Mouse (Mus musculus) limb, embryonic 14.5 days (tissue): ENCODE data around the gene Krt14. TPM values are rescaled to one million over a fixed set of nuclear protein-coding genes. Genes with fewer than 3 reads are reported as not detected.

Source experiments
- ATAC-seq: fragments of 200-750 bp; cut with Nextera tagmentation; 2 replicates; pipeline ENCODE4 v1.8.0; 2017; ENCODE audit warnings: low read depth, moderate number of reproducible peaks, moderate TSS enrichment; ENCODE audit not compliant: low FRiP score
- DNase-seq: peaks from one replicate; pipeline ENCODE4 v3.0.0-alpha.2; 2015; ENCODE audit warnings: low spot score
- H3K27ac ChIP-seq: fragments of 300-500 bp; sonication (generic); replicated peaks from 2 replicates; pipeline ENCODE4 v1.5.1; 2014; ENCODE audit warnings: low read depth, mild to moderate bottlenecking, low read length, moderate library complexity, mixed read lengths
- H3K27me3 ChIP-seq: fragments of 300-500 bp; sonication (generic); 2 replicates; pipeline ENCODE4 v1.6.1; 2014; ENCODE audit warnings: low read length, mixed read lengths; ENCODE audit not compliant: control insufficient read depth, insufficient read depth
- H3K36me3 ChIP-seq: fragments of 300-500 bp; sonication (generic); 2 replicates; pipeline ENCODE4 v1.6.1; 2014; ENCODE audit warnings: mild to moderate bottlenecking, low read length, moderate library complexity, mixed read lengths; ENCODE audit not compliant: control insufficient read depth, insufficient read depth
- H3K4me1 ChIP-seq: fragments of 300-500 bp; sonication (generic); 2 replicates; pipeline ENCODE4 v1.6.1; 2014; ENCODE audit warnings: antibody characterized with exemption, low read length, mixed read lengths; ENCODE audit not compliant: control insufficient read depth, insufficient read depth
- H3K4me2 ChIP-seq: fragments of 300-500 bp; sonication (generic); replicated peaks from 2 replicates; pipeline ENCODE4 v1.6.1; 2014; ENCODE audit warnings: low read depth, mild to moderate bottlenecking, low read length, moderate library complexity; ENCODE audit not compliant: severe bottlenecking
- H3K4me3 ChIP-seq: fragments of 300-500 bp; sonication (generic); replicated peaks from 2 replicates; pipeline ENCODE4 v1.5.1; 2014; ENCODE audit warnings: low read length
- H3K9ac ChIP-seq: fragments of 300-500 bp; sonication (generic); 2 replicates; pipeline ENCODE4 v1.6.1; 2014; ENCODE audit warnings: mild to moderate bottlenecking, low read depth, low read length, moderate library complexity; ENCODE audit not compliant: severe bottlenecking
- H3K9me3 ChIP-seq: fragments of 300-500 bp; sonication (generic); 2 replicates; pipeline ENCODE4 v1.6.1; 2016; ENCODE audit warnings: low read length; ENCODE audit not compliant: control insufficient read depth
- POLR2A ChIP-seq: fragments of 200-500 bp; IDR thresholded peaks from 2 replicates; pipeline ENCODE4 v1.8.0; 2012; ENCODE audit warnings: inconsistent platforms, mild to moderate bottlenecking, moderate library complexity, borderline replicate concordance; ENCODE audit not compliant: insufficient read depth, insufficient read length; ENCODE audit errors: extremely low read depth
- WGBS: fragments of 180-500 bp; shearing (Covaris S2); extraction: QIAGEN DNeasy Blood & Tissue Kit; methylation state at CpG from one replicate; pipeline ENCODE4 v1.1.7; 2014; 5-methylcytosine and 5-hydroxymethylcytosine counted together
- polyA plus RNA-seq, 2 experiments: library from polyadenylated mRNA; depleted of rRNA in 1 of 2; stranded (reverse) in 1 of 2; unstranded in 1 of 2; fragments of >200 nt; fragmentation: Nextera tagmentation in 1 of 2; extraction: Ambion mirVana in 1 of 2; gene quantifications; 2 replicates each; pipeline versions ENCODE4 v1.2.1 to v1.2.3; 2012 to 2014

Gene Krt14
- polyA plus RNA-seq, 2 experiments: 293 to 495 TPM

DNA sequence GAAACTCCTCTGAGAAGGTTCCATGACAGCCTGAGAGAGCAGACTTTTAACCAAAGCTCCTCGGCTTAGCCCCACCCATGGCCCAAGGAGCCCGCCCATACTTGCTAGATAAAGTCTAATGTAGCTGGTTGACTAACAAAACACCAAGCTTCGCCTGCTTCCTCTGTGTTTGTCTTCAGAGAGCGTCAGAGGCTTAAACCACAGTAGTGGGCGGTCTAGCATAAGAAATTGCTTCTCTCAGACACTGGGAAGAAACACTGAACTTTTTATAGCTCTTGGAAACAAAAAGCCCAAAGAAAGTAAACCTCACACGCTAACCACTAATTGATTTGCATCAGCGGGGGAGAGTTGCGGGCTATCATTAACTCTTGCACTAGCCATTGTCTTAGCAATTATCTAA lies 14.4 kb upstream of the Krt14 start:
- Histone ChIP-seq H3K4me1 (no peaks in the 10 kb centered on the region), H3K36me3 (no peaks in the 10 kb centered on the region), H3K9ac (no peak overlapping the region), H3K27ac (no peak overlapping the region), H3K4me2 (no peak overlapping the region), H3K4me3 (no peak overlapping the region), H3K9me3 (peaks cover 5% of the 10 kb centered on the region), H3K27me3 (no peaks in the 10 kb centered on the region)
- 68% methylated on average over 8 of the region's 8 CpGs for WGBS
- DNase-seq (no peak), ATAC-seq (no peak)
- no peak for TF ChIP-seq POLR2A

DNA sequence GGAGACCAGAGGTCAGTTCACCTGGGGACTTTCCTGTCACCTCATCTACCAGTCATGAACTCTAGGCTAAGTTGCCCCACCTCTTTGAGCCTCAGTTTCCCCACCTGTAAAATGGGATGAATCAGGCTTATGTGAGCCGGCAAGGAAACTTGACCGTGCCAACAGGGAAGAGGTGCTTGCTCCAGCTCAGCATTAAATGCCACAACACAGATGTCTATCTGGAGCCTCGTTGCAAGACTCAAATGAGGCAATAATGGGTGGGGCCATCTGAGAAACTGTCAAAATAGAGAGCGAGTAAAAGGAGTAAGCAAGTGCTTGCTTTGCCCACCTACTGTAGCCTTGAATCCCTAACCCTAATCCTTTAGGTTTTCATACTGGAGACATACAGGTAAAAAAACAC lies 12.0 kb upstream of the Krt14 start:
- ATAC-seq (no peak), DNase-seq (no peak)
- no peaks in the 10 kb centered on the region for H3K27me3 ChIP-seq
- no peak overlapping the region for H3K27ac ChIP-seq
- TF ChIP-seq POLR2A: no peak
- no peaks in the 10 kb centered on the region for H3K9me3 ChIP-seq
- H3K36me3 ChIP-seq: no peaks in the 10 kb centered on the region
- no peak overlapping the region for H3K9ac ChIP-seq
- no peak overlapping the region for H3K4me2 ChIP-seq
- no peaks in the 10 kb centered on the region for H3K4me1 ChIP-seq
- 89% methylated on average over 4 of the region's 4 CpGs for WGBS
- no peak overlapping the region for H3K4me3 ChIP-seq

- H3K27ac ChIP-seq: no peak overlapping the region
- DNase-seq (peak; percentile 25), ATAC-seq (no peak)
- no peaks in the 10 kb centered on the region for H3K36me3 ChIP-seq
- no peak overlapping the region for H3K4me2 ChIP-seq
- no peaks in the 10 kb centered on the region for H3K9me3 ChIP-seq
- TF ChIP-seq POLR2A: no peak
- no peaks in the 10 kb centered on the region for H3K27me3 ChIP-seq
- no peak overlapping the region for H3K9ac ChIP-seq
- no peaks in the 10 kb centered on the region for H3K4me1 ChIP-seq
- WGBS: 53% methylated on average over 6 of the region's 6 CpGs
- no peak overlapping the region for H3K4me3 ChIP-seq
These were observed 1.2 kb upstream of the Krt14 start for GRCm38 (mm10) chr11:100208542-100208941.

- ATAC-seq (no peak), DNase-seq (peak; percentile 86)
- Histone ChIP-seq H3K9ac (no peak overlapping the region), H3K27ac (no peak overlapping the region), H3K27me3 (no peaks in the 10 kb centered on the region), H3K36me3 (no peaks in the 10 kb centered on the region), H3K4me3 (no peak overlapping the region), H3K9me3 (no peaks in the 10 kb centered on the region), H3K4me1 (no peaks in the 10 kb centered on the region), H3K4me2 (no peak overlapping the region)
- TF ChIP-seq POLR2A: no peak
- 19% methylated on average over 6 of the region's 6 CpGs for WGBS
These were observed 3.9 kb downstream of the Krt14 start for GRCm38 (mm10) chr11:100203448-100203847.

DNA sequence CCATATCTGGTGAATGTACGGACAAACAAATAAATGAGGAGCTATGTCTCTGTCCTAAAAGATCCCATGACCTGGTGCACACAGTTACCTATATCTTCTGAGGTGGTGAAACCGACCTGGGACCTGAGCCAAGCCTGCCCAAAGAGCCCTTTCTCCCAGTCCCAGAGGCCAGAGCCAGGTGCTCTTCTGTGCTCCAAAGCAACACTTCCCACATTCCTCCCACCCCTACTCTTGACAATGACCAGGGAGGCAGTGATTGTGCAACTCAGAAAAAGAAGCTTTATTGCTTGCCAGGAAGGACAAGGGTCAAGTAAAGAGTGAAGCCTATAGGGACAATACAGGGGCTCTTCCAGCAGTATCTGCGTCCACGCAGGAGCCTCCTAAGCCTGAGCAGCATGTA lies 4.4 kb downstream of the Krt14 start:
- 83% methylated on average over 4 of the region's 4 CpGs for WGBS
- no peak overlapping the region for H3K4me3 ChIP-seq
- no peak for ATAC-seq
- no peak overlapping the region for H3K4me2 ChIP-seq
- H3K27me3 ChIP-seq: no peaks in the 10 kb centered on the region
- H3K9ac ChIP-seq: no peak overlapping the region
- no peak for DNase-seq
- H3K9me3 ChIP-seq: no peaks in the 10 kb centered on the region
- no peak overlapping the region for H3K27ac ChIP-seq
- no peak for TF ChIP-seq POLR2A
- H3K4me1 ChIP-seq: no peaks in the 10 kb centered on the region
- H3K36me3 ChIP-seq: no peaks in the 10 kb centered on the region

DNA sequence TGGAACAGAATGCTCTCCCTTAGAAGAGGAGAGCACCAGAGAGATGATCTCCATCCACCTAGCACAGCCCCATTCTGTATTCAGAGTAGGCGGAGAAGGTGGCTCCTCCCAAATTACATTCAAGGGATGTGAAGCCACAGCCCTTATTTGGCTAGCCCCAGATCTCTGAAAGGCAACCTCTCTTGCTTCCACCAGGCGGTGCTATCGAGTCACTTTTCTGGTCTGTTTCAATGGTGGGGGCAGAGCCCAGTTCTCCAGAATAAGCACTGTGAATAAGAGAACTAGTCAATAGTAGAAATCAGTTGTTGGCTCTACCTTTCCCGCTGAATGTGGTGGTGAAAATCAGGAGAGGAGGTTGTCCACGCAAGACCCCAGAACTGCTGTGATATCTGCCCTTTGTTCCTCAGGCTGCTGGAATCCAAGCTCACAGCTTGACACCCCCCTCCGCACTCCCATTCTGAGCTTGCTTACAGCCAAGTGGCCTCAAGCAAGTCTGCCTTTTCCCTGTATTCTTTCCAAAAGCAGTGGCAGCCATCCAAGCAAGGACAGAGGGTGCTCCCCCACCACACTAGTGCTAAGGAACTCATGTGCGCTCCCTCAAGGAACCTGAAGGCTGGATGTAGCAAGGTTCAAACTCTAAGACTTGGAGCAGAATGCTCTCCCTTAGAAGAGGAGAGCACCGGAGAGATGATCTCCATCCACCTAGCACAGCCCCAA lies 7.1 kb downstream of the Krt14 start:
- no peak for ATAC-seq
- DNase-seq: no peak
- no peak overlapping the region for H3K27ac ChIP-seq
- H3K27me3 ChIP-seq: no peaks in the 10 kb centered on the region
- no peaks in the 10 kb centered on the region for H3K36me3 ChIP-seq
- H3K4me1 ChIP-seq: no peaks in the 10 kb centered on the region
- TF ChIP-seq POLR2A: no peak
- no peak overlapping the region for H3K9ac ChIP-seq
- no peak overlapping the region for H3K4me3 ChIP-seq
- WGBS: 47% methylated on average over 8 of the region's 8 CpGs
- no peak overlapping the region for H3K4me2 ChIP-seq
- no peaks in the 10 kb centered on the region for H3K9me3 ChIP-seq
